Mouse (Mus musculus) forebrain, embryonic 13.5 days (tissue): Measurements from ENCODE around the gene Pik3r1. TPM values are rescaled to one million over a fixed set of nuclear protein-coding genes. Genes with fewer than 3 reads are reported as not detected.
A peak's percentile ranks its signal among the peaks of the same experiment; 100 is the strongest.

Experiments used
- ATAC-seq: fragments of 200-750 bp; cut with Nextera tagmentation; 2 replicates; pipeline ENCODE4 v1.8.0; 2017
- H3K27ac ChIP-seq: fragments of 300-500 bp; sonication (generic); 2 replicates; pipeline ENCODE4 v1.5.1; 2015; ENCODE audit warnings: inconsistent platforms, mild to moderate bottlenecking, moderate library complexity
- H3K27me3 ChIP-seq: fragments of 300-500 bp; sonication (generic); 2 replicates; pipeline ENCODE4 v1.6.1; 2015; ENCODE audit warnings: mild to moderate bottlenecking, inconsistent platforms
- H3K36me3 ChIP-seq: fragments of 300-500 bp; sonication (generic); 2 replicates; pipeline ENCODE4 v1.6.1; 2015; ENCODE audit warnings: mild to moderate bottlenecking, inconsistent platforms; ENCODE audit not compliant: poor library complexity, severe bottlenecking
- H3K4me1 ChIP-seq: fragments of 300-500 bp; sonication (generic); 2 replicates; pipeline ENCODE4 v1.6.1; 2015; ENCODE audit warnings: inconsistent platforms
- H3K4me2 ChIP-seq: fragments of 300-500 bp; sonication (generic); 2 replicates; pipeline ENCODE4 v1.6.1; 2015; ENCODE audit warnings: inconsistent platforms, mild to moderate bottlenecking, moderate library complexity
- H3K4me3 ChIP-seq: fragments of 300-500 bp; sonication (generic); 2 replicates; pipeline ENCODE4 v1.5.1; 2015; ENCODE audit warnings: mild to moderate bottlenecking, inconsistent platforms
- H3K9ac ChIP-seq: fragments of 300-500 bp; sonication (generic); 2 replicates; pipeline ENCODE4 v1.6.1; 2015; ENCODE audit warnings: mild to moderate bottlenecking, inconsistent platforms
- H3K9me3 ChIP-seq: fragments of 300-500 bp; sonication (generic); replicated peaks from 2 replicates; pipeline ENCODE4 v1.6.1; 2016; ENCODE audit warnings: inconsistent platforms
- WGBS: fragments of 180-500 bp; shearing (Covaris S2); methylation state at CpG from one replicate; pipeline ENCODE4 v1.1.7; 2015; 5-methylcytosine and 5-hydroxymethylcytosine counted together
- polyA plus RNA-seq: library from polyadenylated mRNA; unstranded; fragments of >200 nt; fragmentation: Nextera tagmentation; extraction: Ambion mirVana; gene quantifications from 2 replicates; pipeline ENCODE4 v1.2.1, GENCODE M21; 2015

The Pik3r1 gene
- polyA plus RNA-seq, 1 experiment from 2014 or later: 20.9 TPM

GRCm38 (mm10) chr13:101731777-101732176, 36.2 kb downstream of the Pik3r1 start:
- Histone ChIP-seq H3K4me1 (peaks cover 16% of the 10 kb centered on the region), H3K9ac (no peak overlapping the region), H3K4me3 (no peak overlapping the region), H3K27ac (no peak overlapping the region), H3K4me2 (no peak overlapping the region), H3K9me3 (no peaks in the 10 kb centered on the region), H3K27me3 (no peaks in the 10 kb centered on the region), H3K36me3 (no peaks in the 10 kb centered on the region)
- no peak for ATAC-seq
- 86% methylated on average over 7 of the region's 7 CpGs for WGBS

- peaks cover 13% of the 10 kb centered on the region for H3K4me1 ChIP-seq
- no peak overlapping the region for H3K4me3 ChIP-seq
- ATAC-seq: no peak
- no peak overlapping the region for H3K9ac ChIP-seq
- WGBS: 90% methylated on average over 8 of the region's 8 CpGs
- H3K36me3 ChIP-seq: no peaks in the 10 kb centered on the region
- no peak overlapping the region for H3K27ac ChIP-seq
- no peak overlapping the region for H3K4me2 ChIP-seq
- no peaks in the 10 kb centered on the region for H3K9me3 ChIP-seq
- H3K27me3 ChIP-seq: no peaks in the 10 kb centered on the region
Measured at GRCm38 (mm10) chr13:101730351-101730750, 37.7 kb downstream of the Pik3r1 start.

GRCm38 (mm10) chr13:101729248-101730055, 38.6 kb downstream of the Pik3r1 start:
- 57% methylated on average over 4 of the region's 4 CpGs for WGBS
- no peak overlapping the region for H3K27ac ChIP-seq
- ATAC-seq: peak; percentile 48
- no peak overlapping the region for H3K4me2 ChIP-seq
- H3K27me3 ChIP-seq: no peaks in the 10 kb centered on the region
- H3K9me3 ChIP-seq: no peaks in the 10 kb centered on the region
- H3K4me3 ChIP-seq: no peak overlapping the region
- H3K9ac ChIP-seq: peak overlapping the region; percentile 40; the same call in 1 of the 2 replicates
- no peaks in the 10 kb centered on the region for H3K36me3 ChIP-seq
- peaks cover 13% of the 10 kb centered on the region for H3K4me1 ChIP-seq

GRCm38 (mm10) chr13:101728816-101729215, 39.2 kb downstream of the Pik3r1 start:
- WGBS: 57% methylated on average over 7 of the region's 7 CpGs
- no peak overlapping the region for H3K9ac ChIP-seq
- ATAC-seq: no peak
- no peaks in the 10 kb centered on the region for H3K9me3 ChIP-seq
- H3K4me2 ChIP-seq: no peak overlapping the region
- no peaks in the 10 kb centered on the region for H3K27me3 ChIP-seq
- H3K4me3 ChIP-seq: no peak overlapping the region
- H3K27ac ChIP-seq: no peak overlapping the region
- H3K4me1 ChIP-seq: peaks cover 13% of the 10 kb centered on the region
- no peaks in the 10 kb centered on the region for H3K36me3 ChIP-seq

- Histone ChIP-seq H3K4me3 (no peak overlapping the region), H3K27me3 (no peaks in the 10 kb centered on the region), H3K4me2 (no peak overlapping the region), H3K9me3 (no peaks in the 10 kb centered on the region), H3K9ac (no peak overlapping the region), H3K4me1 (peaks cover 14% of the 10 kb centered on the region), H3K36me3 (no peaks in the 10 kb centered on the region), H3K27ac (no peak overlapping the region)
- ATAC-seq: no peak
- WGBS: 77% methylated on average over 3 of the region's 3 CpGs
Measured at GRCm38 (mm10) chr13:101728300-101728699, 39.7 kb downstream of the Pik3r1 start.

GRCm38 (mm10) chr13:101727837-101728236, 40.2 kb downstream of the Pik3r1 start:
- H3K36me3 ChIP-seq: no peaks in the 10 kb centered on the region
- no peaks in the 10 kb centered on the region for H3K27me3 ChIP-seq
- H3K4me3 ChIP-seq: no peak overlapping the region
- no peak overlapping the region for H3K9ac ChIP-seq
- H3K4me2 ChIP-seq: no peak overlapping the region
- no peak for ATAC-seq
- H3K9me3 ChIP-seq: no peaks in the 10 kb centered on the region
- WGBS: 75% methylated on average over 5 of the region's 5 CpGs
- H3K4me1 ChIP-seq: peaks cover 16% of the 10 kb centered on the region
- no peak overlapping the region for H3K27ac ChIP-seq

GRCm38 (mm10) chr13:101726922-101727321, 41.1 kb downstream of the Pik3r1 start:
- WGBS: 91% methylated on average over 3 of the region's 3 CpGs
- H3K27ac ChIP-seq: no peak overlapping the region
- H3K9ac ChIP-seq: no peak overlapping the region
- H3K4me2 ChIP-seq: no peak overlapping the region
- peaks cover 16% of the 10 kb centered on the region for H3K4me1 ChIP-seq
- no peak for ATAC-seq
- no peaks in the 10 kb centered on the region for H3K9me3 ChIP-seq
- H3K27me3 ChIP-seq: no peaks in the 10 kb centered on the region
- no peak overlapping the region for H3K4me3 ChIP-seq
- no peaks in the 10 kb centered on the region for H3K36me3 ChIP-seq

- no peak for ATAC-seq
- H3K27ac ChIP-seq: no peak overlapping the region
- 94% methylated on average over 9 of the region's 9 CpGs for WGBS
- peaks cover 12% of the 10 kb centered on the region for H3K4me1 ChIP-seq
- H3K27me3 ChIP-seq: no peaks in the 10 kb centered on the region
- H3K4me2 ChIP-seq: no peak overlapping the region
- no peak overlapping the region for H3K4me3 ChIP-seq
- no peaks in the 10 kb centered on the region for H3K36me3 ChIP-seq
- H3K9me3 ChIP-seq: no peaks in the 10 kb centered on the region
- H3K9ac ChIP-seq: no peak overlapping the region
Measured at GRCm38 (mm10) chr13:101721901-101722595, 46.0 kb downstream of the Pik3r1 start.

GRCm38 (mm10) chr13:101721154-101721553, 46.9 kb downstream of the Pik3r1 start:
- no peak overlapping the region for H3K4me3 ChIP-seq

GRCm38 (mm10) chr13:101719312-101719870, 48.6 kb downstream of the Pik3r1 start:
- peak; percentile 64 for ATAC-seq
- H3K27ac ChIP-seq: no peak overlapping the region

More at GRCm38 (mm10) chr13:101721154-101721553, 46.9 kb downstream of the Pik3r1 start:
- Histone ChIP-seq H3K4me2 (no peak overlapping the region), H3K27ac (no peak overlapping the region), H3K9ac (no peak overlapping the region), H3K36me3 (no peaks in the 10 kb centered on the region), H3K27me3 (no peaks in the 10 kb centered on the region), H3K4me1 (peaks cover 12% of the 10 kb centered on the region), H3K9me3 (no peaks in the 10 kb centered on the region)
- 92% methylated on average over 1 of the region's 2 CpGs for WGBS
- ATAC-seq: peak; percentile 54

GRCm38 (mm10) chr13:101718744-101719143, 49.3 kb downstream of the Pik3r1 start:
- no peak for ATAC-seq
- Histone ChIP-seq H3K27me3 (no peaks in the 10 kb centered on the region), H3K27ac (no peak overlapping the region), H3K4me1 (peaks cover 12% of the 10 kb centered on the region), H3K9ac (no peak overlapping the region), H3K4me2 (peak overlapping the region; percentile 50), H3K4me3 (no peak overlapping the region), H3K36me3 (no peaks in the 10 kb centered on the region), H3K9me3 (no peaks in the 10 kb centered on the region)
- WGBS: 53% methylated on average over 7 of the region's 7 CpGs

More at GRCm38 (mm10) chr13:101719312-101719870, 48.6 kb downstream of the Pik3r1 start:
- H3K4me2 ChIP-seq: peak overlapping the region; percentile 50
- no peaks in the 10 kb centered on the region for H3K9me3 ChIP-seq
- 10% methylated on average over 11 of the region's 11 CpGs for WGBS
- H3K4me3 ChIP-seq: peak overlapping the region; percentile 18
- H3K36me3 ChIP-seq: no peaks in the 10 kb centered on the region
- peaks cover 12% of the 10 kb centered on the region for H3K4me1 ChIP-seq
- no peaks in the 10 kb centered on the region for H3K27me3 ChIP-seq
- no peak overlapping the region for H3K9ac ChIP-seq

GRCm38 (mm10) chr13:101717836-101718235, 50.2 kb downstream of the Pik3r1 start:
- no peaks in the 10 kb centered on the region for H3K36me3 ChIP-seq
- 85% methylated on average over 6 of the region's 6 CpGs for WGBS
- no peak overlapping the region for H3K9ac ChIP-seq
- no peaks in the 10 kb centered on the region for H3K9me3 ChIP-seq
- H3K4me3 ChIP-seq: no peak overlapping the region
- H3K27ac ChIP-seq: no peak overlapping the region
- H3K4me1 ChIP-seq: peaks cover 9% of the 10 kb centered on the region
- no peak overlapping the region for H3K4me2 ChIP-seq
- ATAC-seq: no peak
- H3K27me3 ChIP-seq: no peaks in the 10 kb centered on the region
